Mouse (Mus musculus): ENCODE results near the gene Edaradd.

The Edaradd gene

DNA sequence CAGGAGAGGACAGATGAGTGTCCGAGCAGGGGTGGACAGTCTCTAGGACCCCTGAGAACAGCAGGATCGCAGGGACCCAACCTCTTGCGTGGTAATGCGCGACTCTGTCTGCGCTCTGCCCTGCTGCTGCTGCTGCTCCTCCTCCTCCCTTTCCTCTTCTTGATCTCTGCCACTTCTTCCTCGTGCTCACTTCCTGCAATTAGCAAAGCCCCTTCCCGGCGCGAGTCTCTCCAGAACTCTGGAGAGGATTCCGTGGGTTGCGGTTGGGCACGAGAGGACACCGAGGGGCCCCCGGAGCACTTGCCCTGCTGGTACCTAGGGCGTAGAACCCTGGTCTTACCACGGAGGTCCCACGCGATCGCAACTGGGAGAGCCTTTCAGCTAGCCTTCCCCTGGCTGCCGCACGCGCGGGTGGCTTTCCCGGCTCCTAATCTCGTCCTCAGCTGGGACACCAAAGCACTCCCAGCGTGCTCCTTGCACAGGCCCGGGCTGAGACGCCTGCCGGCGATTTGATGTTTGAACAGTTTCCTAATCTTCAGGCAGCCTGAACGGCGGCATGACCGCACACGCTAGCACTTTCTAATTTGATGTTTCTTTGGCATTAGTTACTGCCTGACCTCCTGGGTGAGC is at the start of gene Edaradd:
Edaradd (minus strand) TSS at position 484 of the 630 bp plus-strand sequence.
- DNase-seq (ENCODE audit: low read depth): no peak

DNA sequence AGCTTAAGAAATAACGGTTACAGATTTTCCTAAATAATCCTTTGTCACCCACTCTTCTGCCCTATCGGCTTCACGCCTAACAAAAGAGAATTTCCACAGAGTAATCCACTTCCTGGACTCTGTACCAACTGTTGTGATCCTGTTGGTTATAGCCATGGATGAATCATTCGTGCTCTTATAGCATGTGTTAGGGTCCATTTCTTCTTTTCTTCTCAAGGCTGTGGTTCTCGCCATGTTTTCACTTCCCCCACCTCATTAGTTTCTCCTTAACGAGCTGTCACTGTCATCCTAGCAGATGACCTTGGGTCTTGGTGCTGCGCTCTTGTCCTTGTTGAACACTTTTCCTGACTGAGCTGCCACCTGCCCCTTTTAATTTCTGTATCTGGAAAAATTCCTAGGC is 49.5 kb upstream of the Edaradd start:
- DNase-seq (ENCODE audit: low read depth): peak; percentile 25

DNA sequence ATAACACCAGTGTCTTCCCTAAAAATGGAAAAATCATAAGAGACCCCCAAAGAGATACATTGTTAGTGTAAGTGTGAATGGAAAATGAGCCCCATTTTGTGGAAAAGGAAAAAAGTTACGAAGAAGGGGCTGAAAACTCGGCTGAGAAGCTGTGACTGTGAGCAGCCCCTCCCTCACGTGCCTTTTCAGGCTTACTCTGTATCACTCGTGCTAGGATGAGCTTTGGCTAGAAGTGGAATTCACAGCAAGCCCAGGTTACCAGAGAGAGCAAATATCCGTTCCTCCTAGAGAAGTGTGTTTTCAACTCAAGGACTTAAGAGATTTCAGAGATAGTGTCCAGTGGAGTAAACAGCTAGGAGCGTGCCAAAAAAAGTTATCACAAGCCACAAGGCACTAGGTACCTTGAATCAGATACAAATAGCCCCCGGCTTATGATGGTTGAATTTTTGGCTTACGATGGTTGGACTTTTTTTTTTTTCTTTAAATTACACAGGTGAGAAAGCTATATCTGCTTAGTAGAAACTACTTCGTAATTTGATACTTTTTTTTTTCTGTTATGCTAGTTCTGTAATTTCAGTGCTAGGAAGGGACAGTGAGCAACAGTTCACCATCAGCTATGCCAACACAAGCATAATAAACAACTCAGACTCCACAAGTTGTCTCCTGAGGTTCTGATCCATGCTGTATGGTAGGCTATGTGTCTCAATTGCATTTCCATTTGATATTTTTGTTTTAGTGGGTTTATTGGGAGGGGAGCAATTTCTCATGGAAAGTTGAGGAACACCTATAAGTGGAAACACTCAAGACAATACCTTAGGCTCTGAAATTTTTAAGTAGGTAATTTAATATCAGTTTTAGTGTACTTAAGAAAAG is 48.6 kb upstream of the Edaradd start:
- no peak for DNase-seq (ENCODE audit: low read depth)

DNA sequence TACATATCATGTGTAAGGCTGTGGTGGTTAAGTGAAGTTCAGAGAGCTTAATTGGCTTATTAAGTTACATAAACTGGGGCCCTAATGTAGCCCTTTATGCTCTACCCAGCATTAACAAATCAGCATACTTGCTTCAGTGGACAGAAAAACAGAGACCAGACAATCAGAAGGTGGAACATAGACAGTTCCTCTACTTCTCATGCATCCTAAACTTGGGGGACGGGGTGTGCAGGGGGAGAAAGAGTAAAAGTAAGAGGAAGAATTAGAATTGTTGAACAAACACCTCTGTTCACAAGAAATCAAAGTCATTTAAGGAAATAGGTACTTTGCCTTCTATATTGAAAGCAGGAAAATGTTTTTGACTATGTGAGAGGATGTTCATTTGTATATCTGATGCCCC is 47.7 kb upstream of the Edaradd start:
- no peak for DNase-seq (ENCODE audit: low read depth)

DNA sequence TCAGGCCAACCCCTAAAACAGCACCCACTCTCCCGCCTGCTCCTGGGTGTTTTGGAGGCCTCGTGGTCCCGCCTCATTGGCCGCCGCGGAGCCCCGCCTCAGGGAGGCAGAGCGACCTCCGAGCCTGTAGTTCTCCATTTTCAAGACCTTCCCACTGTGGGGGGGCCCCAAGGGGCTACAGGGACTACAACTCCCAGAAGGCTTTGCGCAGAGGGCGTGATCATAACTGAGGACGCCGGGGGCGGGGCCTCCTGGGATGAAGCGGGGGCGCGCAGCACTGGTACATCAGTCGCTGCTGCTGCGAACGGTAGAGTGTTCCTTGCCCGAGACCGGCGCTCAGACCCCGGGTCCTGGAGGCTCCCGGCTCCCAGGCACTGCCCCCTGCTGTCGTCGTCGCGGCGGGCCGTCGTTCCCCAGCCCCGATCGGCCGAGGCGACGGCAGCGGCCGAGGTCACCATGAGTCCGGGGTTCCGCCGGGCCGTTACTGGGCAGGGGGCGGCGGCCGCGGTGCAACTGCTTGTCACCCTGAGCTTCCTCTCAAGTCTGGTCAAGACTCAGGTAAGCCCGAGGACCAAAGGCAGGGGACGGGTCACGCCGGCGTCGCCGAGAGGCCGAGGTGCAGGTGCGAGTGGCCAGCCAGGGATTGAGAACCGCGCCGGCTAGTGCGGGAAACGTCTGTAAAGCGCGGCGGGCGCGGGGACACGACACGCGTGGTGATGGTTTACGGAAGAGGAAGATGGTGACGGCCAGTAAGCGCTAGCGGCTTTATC is 45.6 kb upstream of the Edaradd start, which contains the start of gene Ero1lb:
Ero1lb (plus strand) TSS at position 254 of the 770 bp plus-strand sequence.
- peak; percentile 98 for DNase-seq (ENCODE audit: low read depth)

DNA sequence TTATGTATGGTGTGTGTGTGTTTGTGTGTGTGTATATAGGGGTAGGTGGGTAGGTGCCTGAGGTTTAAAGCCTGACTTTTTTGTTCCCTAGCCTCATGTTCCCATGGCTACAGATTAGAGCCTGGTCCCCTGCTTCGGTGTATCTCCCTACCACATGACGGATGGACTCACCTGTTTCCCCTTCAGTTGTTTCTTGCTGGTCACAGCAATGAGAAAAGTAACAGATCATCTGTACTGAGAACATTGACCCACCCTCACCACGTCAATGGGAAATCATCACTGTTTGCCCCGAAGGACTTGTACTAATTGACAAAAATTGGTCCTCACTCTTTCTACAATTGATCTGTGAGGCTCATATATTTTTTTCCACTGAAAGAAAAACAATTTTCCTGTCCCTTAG is 42.0 kb upstream of the Edaradd start:
- no peak for DNase-seq (ENCODE audit: low read depth)

DNA sequence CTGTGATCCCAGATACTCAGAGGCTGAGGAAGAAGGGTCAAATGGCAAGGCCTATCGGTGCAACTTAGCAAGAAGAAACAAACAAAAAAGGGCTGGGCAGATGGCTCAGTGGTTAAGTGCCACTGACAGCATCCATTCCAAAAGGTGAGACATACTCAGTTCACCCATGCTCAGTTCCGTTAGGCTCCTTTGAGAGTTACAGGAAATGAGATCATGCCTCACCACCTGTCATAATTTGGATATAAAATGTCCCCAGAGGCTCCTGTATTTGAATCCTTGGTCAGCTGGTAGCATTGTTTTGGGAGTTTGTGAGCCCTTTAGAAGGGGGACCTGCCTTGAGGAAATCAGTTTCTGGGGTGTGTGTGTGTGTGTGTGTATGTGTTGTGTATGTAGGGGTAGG is 41.5 kb upstream of the Edaradd start:
- DNase-seq (ENCODE audit: low read depth): no peak

DNA sequence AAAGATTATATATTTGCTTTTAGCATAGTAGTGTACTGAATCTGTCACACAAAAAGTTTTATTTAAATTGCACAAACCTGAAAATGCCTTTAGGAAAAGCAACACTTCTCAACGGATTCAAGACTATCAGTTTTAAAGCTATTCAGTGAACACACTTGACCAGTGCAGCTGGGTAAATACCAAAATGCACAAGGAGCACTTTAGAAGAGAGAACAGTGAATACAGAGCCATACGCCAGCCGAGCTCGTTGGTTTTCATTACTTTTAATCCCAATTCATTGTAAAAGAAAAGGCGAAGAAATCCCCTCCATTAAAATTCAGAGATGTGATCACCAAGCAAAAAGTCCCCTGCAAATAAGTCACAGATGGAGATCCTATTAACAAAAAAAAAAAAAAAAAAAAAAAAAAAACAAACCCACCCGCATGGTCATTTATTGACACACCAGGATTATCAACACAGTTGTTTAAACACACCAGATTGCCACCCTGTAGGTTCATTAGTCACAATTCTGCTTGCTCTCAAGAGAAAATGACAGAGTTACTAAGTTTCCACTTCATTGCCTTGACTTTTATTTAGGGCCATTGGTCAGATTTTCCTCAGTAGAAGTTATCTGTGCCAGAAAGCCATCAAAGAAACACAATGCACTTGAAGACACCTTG is 39.4 kb upstream of the Edaradd start:
- DNase-seq (ENCODE audit: low read depth): no peak

DNA sequence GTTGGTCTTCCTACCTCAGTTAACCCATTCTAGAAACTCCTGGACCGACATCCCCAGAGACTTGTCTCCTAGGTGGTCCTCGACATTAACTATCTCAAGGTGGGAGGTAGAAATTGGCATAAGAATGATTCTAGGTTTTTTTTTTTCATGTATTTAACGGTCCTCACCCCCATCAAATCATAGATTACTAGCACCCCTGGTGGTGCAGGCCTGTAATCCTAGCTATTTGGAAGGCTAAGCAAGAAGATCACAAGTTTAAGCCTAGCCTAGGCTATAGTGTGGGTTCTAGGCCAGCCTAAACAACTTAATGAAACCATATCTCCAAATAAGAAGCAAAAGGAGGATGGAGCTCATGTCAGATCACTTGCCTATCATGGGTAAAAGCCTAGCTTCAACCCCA is 38.8 kb upstream of the Edaradd start:
- no peak for DNase-seq (ENCODE audit: low read depth)

DNA sequence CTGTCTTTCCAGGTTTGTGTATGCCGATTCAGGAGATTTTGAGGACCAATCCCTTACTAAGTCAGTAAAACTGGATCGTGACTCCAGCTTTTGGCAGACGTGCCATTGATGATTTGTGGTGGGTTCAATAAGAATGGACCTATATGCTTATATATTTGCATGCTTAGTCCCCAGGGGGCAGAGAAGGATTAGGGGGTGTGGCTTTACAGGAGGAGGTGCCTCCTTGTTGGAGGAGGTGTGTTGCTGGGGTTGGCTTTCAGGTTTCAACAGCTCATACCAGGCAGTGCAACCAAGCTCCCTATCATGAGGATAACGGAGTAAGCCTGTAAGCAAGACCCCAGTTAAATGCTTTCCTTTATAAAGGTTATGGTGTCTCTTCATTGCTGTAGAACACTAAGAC is 34.0 kb upstream of the Edaradd start:
- DNase-seq (ENCODE audit: low read depth): no peak

DNA sequence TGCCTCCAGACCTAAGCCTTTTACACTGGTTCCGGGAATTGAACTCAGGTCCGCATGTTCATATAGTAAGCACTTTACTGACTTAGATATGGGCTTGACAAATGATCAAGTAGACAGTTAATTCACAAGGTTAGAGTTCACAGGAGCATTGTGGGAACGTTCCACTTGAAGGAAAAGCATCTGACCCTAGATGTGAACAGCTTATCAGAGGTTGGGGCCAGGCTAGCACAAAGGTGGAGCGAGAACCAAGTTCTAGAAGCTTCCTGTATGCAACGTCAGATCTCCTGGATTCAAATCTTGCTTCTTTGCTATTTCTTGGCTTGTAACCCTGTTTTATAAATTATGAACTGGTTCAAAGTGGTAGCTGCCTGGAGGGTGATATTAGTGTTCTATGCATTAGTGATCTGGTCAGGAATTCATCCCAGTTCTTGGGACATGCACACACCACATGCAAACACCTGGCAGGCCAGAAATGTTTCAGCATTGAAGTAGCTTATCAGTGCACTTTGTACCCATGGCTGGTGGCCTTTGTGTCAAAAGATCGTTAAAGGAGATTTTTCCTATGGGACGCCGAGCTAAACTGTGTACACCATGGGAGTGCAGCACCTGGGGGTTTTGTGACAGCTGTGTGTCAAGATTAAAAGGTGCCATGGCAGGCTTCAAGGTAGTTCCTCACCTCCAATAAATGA is 23.8 kb upstream of the Edaradd start:
- no peak for DNase-seq (ENCODE audit: low read depth)

DNA sequence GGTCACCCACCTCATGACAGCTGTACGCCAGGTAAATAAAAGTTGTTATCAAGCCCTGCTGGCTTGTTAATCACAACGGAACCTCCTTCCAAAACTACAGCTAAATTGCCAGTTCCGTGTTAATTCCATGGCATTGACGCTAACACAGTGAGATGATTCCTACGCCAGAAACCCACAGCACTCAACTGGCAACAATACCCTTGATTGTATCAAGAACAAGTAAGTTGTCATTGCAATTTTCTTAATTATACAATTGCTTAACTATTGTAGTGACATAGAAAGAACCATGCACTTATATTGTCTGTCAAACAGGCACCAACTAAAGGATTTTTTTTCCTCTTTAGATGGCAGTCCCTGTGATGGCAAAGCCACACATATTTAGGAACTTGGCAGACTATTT is 23.0 kb upstream of the Edaradd start:
- no peak for DNase-seq (ENCODE audit: low read depth)

DNA sequence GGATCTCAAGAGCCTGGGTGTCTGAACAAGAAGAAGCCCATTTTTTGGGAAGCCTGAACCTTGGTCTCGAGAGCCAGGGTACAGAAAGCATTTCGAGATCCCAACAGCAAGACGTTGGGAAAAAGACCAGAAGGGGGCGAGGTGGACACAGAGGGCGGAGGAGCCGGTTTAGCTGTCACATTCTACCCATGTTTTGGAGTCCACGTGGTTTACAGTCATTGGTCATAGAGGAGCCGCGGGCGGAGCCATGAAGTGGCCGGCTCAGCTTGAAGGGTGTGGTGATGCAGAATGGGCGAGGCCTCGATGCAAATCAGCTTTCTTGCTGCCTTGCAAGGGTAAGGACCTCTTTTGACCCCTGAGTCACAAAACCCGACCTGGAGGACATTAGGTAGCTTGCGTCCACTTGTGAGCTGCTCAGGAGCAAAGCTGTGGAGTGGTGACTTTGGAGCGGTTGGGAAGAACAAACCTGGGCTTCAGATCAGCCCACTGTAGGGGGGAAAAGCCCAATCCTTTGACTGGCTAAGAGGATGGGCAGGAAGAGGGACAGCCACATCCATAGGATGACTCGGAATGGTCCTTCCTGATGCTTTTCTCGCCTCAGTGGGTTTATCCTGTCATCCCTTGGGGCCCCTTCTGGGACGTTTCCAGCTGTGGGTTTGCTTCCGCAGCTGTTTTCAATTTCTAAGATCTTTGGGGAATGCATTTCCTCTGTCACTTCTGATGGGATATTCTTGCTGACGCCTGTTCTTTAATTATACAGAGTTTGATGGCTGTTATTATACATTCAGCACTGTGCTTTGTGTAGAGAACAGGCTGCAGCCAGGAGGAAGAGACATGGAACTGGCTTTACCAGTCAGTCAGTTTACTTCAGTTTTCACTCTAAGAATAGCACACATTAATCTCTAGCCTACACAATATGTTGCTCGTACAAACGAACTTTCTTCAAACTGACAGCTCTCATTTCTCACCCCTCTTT is 22.1 kb upstream of the Edaradd start:
- DNase-seq (ENCODE audit: low read depth): peak; percentile 93

DNA sequence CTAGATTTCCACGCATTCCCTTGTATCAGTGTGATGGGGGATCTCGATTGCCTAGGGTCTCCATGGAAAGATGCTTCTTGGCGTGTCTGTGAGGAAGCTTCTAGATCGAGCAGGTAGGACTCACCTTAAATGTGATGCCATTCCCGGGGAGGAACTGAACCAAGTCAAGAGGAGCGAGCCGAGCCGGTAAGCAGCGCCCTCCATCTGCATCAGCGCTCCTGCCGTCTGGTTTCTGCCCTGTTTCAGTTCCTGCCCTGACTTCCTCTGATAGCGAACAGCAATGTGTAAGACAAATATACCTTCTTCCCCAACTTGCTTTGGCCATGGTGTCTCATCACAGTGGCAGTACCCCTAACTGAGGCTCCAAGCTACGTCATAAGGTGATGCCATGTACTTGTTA is 19.9 kb upstream of the Edaradd start:
- DNase-seq (ENCODE audit: low read depth): no peak

DNA sequence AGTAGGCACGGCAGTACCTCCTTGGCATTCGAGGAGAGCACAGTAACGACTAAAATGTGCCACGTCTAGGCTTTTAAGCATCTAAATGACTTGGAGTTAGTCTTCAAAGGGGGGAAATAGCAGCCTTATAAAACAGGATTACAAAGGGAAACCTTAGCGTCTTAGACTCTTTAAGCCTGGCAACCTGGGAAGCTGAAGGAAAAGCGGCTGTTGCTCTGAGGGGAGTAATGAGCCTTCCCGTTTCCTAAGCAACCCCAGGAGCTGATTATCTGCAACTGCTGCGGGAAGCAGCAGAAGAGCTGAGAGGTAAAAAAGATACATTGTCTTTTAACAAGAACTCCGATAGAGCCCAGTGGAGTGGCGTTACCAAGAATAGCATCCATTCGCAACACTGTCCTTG is 19.5 kb upstream of the Edaradd start:
- DNase-seq (ENCODE audit: low read depth): no peak

DNA sequence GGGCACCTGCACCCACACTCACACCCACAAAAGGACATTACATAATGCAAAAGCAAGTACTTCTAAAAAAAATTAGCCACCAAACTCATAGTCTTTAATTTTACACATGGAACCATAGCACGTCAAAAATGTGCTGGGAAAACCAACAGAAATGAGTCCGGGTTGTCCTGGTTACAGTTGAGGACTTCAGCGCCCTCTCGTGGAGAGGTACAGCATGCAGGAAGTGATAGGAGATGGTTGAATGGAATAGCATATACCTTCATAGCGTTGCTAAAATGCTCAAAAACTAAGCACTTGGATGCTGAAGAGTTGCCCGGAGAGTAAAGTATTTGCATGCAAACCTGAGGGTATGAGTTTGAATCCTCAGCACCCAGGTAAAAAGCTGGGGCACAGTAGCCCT is 17.7 kb upstream of the Edaradd start:
- DNase-seq (ENCODE audit: low read depth): peak; percentile 77

DNA sequence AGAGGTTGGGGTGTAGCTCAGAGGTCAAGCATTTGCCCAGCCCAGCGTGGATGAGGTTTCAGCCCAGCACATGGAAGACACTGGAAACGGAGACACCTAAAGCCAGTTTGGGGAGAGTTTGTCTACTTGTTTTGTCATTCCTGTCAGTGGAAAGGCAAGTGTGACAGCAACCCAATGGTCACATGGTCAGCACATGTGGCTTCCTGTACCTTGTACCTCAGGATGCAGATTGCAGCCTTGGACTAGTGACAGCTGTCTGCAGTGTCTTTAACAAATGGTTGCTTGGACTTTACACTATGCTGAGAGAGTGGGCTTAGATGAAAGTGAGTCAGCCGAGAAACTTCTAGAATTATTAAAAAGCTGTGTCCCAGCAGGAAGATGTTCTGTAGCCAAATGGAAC is 14.4 kb upstream of the Edaradd start:
- DNase-seq (ENCODE audit: low read depth): peak; percentile 64

DNA sequence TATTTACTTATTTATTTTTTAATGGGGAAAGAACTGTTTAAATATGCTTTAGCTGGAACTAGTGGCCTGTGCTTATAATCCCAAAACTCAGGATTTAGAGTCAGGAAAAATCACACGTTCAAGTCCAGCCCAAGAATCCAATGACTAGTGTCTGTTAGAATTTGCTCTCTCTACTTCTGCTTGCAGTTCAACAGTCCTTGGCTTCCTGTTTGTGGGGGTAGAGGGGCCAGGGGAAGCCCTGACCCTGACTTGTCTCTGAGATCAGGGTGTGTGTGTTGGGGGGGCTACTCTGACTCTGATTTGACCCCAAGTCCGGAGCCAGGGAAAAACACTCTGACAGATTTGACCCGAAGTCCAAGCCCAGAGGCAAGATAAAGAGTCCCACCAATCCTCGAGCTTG is 5.4 kb upstream of the Edaradd start:
- DNase-seq (ENCODE audit: low read depth): no peak

DNA sequence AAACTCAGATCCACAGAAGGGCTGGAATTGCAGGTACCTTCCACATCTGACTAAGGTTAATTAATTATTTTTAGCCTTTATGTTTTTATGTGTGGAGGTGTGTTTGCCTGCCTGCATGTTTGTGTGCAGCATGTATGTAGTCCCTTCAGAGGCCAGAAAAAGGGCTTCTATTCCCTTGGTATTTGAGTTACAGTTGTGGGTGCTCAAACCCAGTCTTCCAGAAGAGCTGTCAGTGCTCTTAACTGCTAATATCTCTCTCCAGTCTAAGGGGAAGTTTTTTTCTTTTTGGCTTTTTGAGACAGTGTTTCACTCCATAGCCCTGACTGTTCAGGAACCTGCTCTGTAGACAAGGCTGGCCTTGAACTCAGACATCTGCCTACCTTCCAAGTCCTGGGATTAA is 2.1 kb upstream of the Edaradd start:
- DNase-seq (ENCODE audit: low read depth): no peak

DNA sequence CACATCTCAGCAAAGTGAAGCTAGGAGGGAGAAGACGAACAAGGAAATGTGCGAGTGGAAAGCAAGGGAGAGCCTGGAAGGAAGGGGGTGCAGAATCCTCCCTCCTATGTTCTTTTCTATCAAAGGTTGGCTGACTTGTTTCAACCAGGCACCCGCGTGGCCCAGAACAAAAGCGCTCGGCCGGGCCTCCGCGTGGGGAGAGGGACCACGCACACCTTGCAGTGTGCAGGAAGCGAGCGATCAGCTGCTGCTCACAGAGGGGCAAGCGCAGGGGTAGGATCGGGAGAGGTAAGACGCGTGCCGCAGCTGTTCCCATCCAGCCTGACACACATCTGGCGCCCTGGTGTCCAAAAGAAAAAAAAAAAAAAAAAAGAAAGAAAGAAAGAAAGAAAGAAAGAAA is 867 bp downstream of the Edaradd start:
- DNase-seq (ENCODE audit: low read depth): no peak

All from 416B (cell line).